Mouse (Mus musculus): ENCODE measurements around the gene Rasl12. TPM values are rescaled to one million over a fixed set of nuclear protein-coding genes. Genes with fewer than 3 reads are reported as not detected.

Gene Rasl12
- polyA plus RNA-seq, 1 experiment from 2014 or later: 7.9 TPM

GRCm38 (mm10) chr9:65390752-65391612 is 7.3 kb upstream of the Rasl12 start:
- no peak for ATAC-seq (ENCODE audit: low FRiP score)
- Histone ChIP-seq H3K4me1 (replicated peaks; ENCODE audit: control insufficient read depth, insufficient read depth, low read length) (0 out of 2 replicates have a peak, but pooled peaks cover 3% of the 10 kb centered on the region), H3K9me3 (ENCODE audit: control insufficient read depth, low read length) (no peaks in the 10 kb centered on the region), H3K27me3 (ENCODE audit: control insufficient read depth, insufficient read depth, low read length) (peaks cover 32% of the 10 kb centered on the region), H3K9ac (peak overlapping the region; percentile 47), H3K27ac (no peak overlapping the region), H3K4me3 (replicated peaks; ENCODE audit: low read length) (peak overlapping the region; percentile 38), H3K36me3 (replicated peaks; ENCODE audit: control insufficient read depth, insufficient read depth) (no peaks in the 10 kb centered on the region), H3K4me2 (replicated peaks) (peak overlapping the region; percentile 57)
- 17% methylated on average over 93 of the region's 96 CpGs for WGBS
- peak; percentile 51 for DNase-seq (ENCODE audit: low spot score)

DNA sequence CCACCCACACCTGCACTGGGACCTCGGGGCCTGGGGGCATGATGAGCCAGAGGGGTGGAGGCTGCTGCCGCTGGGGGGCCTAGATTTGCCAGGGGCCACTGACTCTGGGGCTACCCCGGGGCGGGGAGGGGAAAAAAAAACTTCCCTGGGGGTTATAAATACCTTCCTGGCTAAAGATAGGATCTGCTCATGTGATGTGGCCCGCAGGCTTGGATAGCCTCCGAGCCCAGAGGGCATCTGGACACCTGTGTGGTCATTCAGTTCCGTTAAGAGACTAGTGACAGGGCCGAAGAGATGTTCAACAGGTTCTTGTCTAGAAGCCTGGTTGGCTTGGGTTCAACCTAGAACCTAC is 6.7 kb upstream of the Rasl12 start, which contains the start of gene Kbtbd13:
Gene Kbtbd13 (minus strand): TSS at position 40 of the 352 bp plus-strand sequence.
- Histone ChIP-seq H3K9ac (peak within 1 kb of the TSS; percentile 47), H3K4me1 (replicated peaks; ENCODE audit: control insufficient read depth, insufficient read depth, low read length) (0 out of 2 replicates have a peak, but pooled peaks cover 3% of the 10 kb centered on the region), H3K27me3 (ENCODE audit: control insufficient read depth, insufficient read depth, low read length) (peaks cover 32% of the 10 kb centered on the region), H3K9me3 (ENCODE audit: control insufficient read depth, low read length) (no peaks in the 10 kb centered on the region), H3K27ac (no peak within 1 kb of the TSS), H3K4me3 (replicated peaks; ENCODE audit: low read length) (peak within 1 kb of the TSS; percentile 38), H3K4me2 (replicated peaks) (peak within 1 kb of the TSS; percentile 57), H3K36me3 (replicated peaks; ENCODE audit: control insufficient read depth, insufficient read depth) (no peaks in the 10 kb centered on the region)
- ATAC-seq (ENCODE audit: low FRiP score) (no peak), DNase-seq (ENCODE audit: low spot score) (no peak)
- 44% methylated on average over 8 of the region's 8 CpGs for WGBS

DNA sequence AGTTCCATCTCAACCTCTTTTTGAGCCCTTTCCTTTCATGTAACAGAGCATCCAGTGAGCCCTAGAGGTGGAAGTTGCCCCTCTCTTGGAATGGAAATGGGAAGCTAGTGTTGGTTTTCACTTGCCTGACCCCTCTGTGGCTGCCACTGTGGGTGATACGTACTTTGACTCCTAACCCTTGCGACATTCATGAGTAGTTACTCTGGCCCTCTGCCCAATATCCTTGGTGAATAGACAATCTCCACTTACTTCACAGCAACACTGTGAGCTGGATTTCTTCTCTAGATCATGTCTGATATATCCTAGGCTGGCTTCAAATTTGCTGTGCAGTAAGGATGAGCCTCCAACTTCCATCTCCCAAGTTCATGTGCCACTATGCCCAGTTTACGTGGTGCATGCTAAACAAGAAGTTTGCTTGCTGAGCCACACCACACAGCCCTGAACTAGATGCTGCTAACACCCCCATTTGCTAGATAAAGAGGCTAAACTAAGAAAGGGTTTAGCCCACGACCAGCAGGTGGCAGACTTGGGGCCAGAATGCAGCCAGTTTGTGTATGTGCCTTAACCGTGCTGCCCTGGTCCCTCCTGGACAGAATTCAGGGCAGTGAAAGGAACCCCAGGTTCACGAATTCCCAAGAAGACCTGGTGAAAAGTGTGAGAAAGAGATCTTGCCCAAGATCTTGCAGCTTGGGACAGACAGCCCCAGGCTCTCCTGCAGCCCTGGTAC is 5.5 kb upstream of the Rasl12 start:
- H3K27me3 ChIP-seq (ENCODE audit: control insufficient read depth, insufficient read depth, low read length): peaks cover 32% of the 10 kb centered on the region

DNA sequence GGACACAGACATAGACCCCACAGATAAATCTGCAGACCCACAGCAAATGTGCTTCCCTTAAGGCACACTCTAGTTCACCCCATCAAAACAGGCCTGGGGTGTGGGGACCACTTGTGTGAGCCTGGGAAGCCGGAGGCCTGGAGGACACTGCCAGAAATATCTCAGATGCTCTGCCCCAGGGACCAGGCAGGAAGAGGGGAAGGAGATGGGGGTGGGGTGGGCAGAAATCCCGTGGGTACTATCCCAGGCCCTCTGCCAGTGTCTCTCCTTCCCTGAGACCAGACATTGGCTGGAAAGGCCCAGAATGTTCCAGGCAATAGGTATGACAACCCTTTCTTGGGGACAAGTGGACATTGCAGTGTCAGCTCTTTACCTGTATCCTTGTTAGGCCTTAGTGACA is 4.7 kb upstream of the Rasl12 start:
- DNase-seq (ENCODE audit: low spot score): no peak
- H3K4me2 ChIP-seq (replicated peaks): no peak overlapping the region
- 60% methylated on average over 2 of the region's 2 CpGs for WGBS
- no peak for ATAC-seq (ENCODE audit: low FRiP score)
- H3K36me3 ChIP-seq (replicated peaks; ENCODE audit: control insufficient read depth, insufficient read depth): no peaks in the 10 kb centered on the region
- peaks cover 32% of the 10 kb centered on the region for H3K27me3 ChIP-seq (ENCODE audit: control insufficient read depth, insufficient read depth, low read length)
- H3K9me3 ChIP-seq (ENCODE audit: control insufficient read depth, low read length): no peaks in the 10 kb centered on the region
- no peak overlapping the region for H3K4me3 ChIP-seq (replicated peaks; ENCODE audit: low read length)
- H3K27ac ChIP-seq: no peak overlapping the region
- H3K4me1 ChIP-seq (replicated peaks; ENCODE audit: control insufficient read depth, insufficient read depth, low read length): peaks cover 8% of the 10 kb centered on the region
- no peak overlapping the region for H3K9ac ChIP-seq

More for the DNA sequence above, 5.5 kb upstream of the Rasl12 start:
- no peak overlapping the region for H3K9ac ChIP-seq
- WGBS: 27% methylated on average over 6 of the region's 6 CpGs
- H3K4me1 ChIP-seq (replicated peaks; ENCODE audit: control insufficient read depth, insufficient read depth, low read length): 0 out of 2 replicates have a peak, but pooled peaks cover 3% of the 10 kb centered on the region
- H3K9me3 ChIP-seq (ENCODE audit: control insufficient read depth, low read length): no peaks in the 10 kb centered on the region
- DNase-seq (ENCODE audit: low spot score) (peak; percentile 62), ATAC-seq (ENCODE audit: low FRiP score) (no peak)
- H3K4me2 ChIP-seq (replicated peaks): no peak overlapping the region
- no peaks in the 10 kb centered on the region for H3K36me3 ChIP-seq (replicated peaks; ENCODE audit: control insufficient read depth, insufficient read depth)
- no peak overlapping the region for H3K4me3 ChIP-seq (replicated peaks; ENCODE audit: low read length)
- no peak overlapping the region for H3K27ac ChIP-seq

- 69% methylated on average over 2 of the region's 2 CpGs for WGBS
- DNase-seq (ENCODE audit: low spot score) (no peak), ATAC-seq (ENCODE audit: low FRiP score) (no peak; the same call in 1 of the 2 replicates)
- no peak overlapping the region for H3K4me2 ChIP-seq (replicated peaks)
- no peak overlapping the region for H3K27ac ChIP-seq
- H3K9ac ChIP-seq: no peak overlapping the region
- no peak overlapping the region for H3K4me3 ChIP-seq (replicated peaks; ENCODE audit: low read length)
- no peaks in the 10 kb centered on the region for H3K36me3 ChIP-seq (replicated peaks; ENCODE audit: control insufficient read depth, insufficient read depth)
- peaks cover 8% of the 10 kb centered on the region for H3K4me1 ChIP-seq (replicated peaks; ENCODE audit: control insufficient read depth, insufficient read depth, low read length)
- no peaks in the 10 kb centered on the region for H3K9me3 ChIP-seq (ENCODE audit: control insufficient read depth, low read length)
- peaks cover 32% of the 10 kb centered on the region for H3K27me3 ChIP-seq (ENCODE audit: control insufficient read depth, insufficient read depth, low read length)
Measured at GRCm38 (mm10) chr9:65394360-65394759, 3.9 kb upstream of the Rasl12 start.

- ATAC-seq (ENCODE audit: low FRiP score): no peak
- Histone ChIP-seq H3K4me1 (replicated peaks; ENCODE audit: control insufficient read depth, insufficient read depth, low read length) (peaks cover 5% of the 10 kb centered on the region), H3K27me3 (ENCODE audit: control insufficient read depth, insufficient read depth, low read length) (no peaks in the 10 kb centered on the region), H3K27ac (no peak overlapping the region), H3K4me3 (replicated peaks; ENCODE audit: low read length) (no peak overlapping the region), H3K9me3 (ENCODE audit: control insufficient read depth, low read length) (no peaks in the 10 kb centered on the region), H3K4me2 (replicated peaks) (no peak overlapping the region), H3K9ac (no peak overlapping the region), H3K36me3 (replicated peaks; ENCODE audit: control insufficient read depth, insufficient read depth) (no peaks in the 10 kb centered on the region)
- WGBS: 93% methylated on average over 6 of the region's 6 CpGs
- no peak for DNase-seq (ENCODE audit: low spot score)
Measured at GRCm38 (mm10) chr9:65399934-65400333, 1.6 kb downstream of the Rasl12 start.

GRCm38 (mm10) chr9:65404331-65405183 is 6.3 kb downstream of the Rasl12 start:
- DNase-seq (ENCODE audit: low spot score) (peak; percentile 52), ATAC-seq (ENCODE audit: low FRiP score) (no peak)
- no peak overlapping the region for H3K27ac ChIP-seq
- H3K4me1 ChIP-seq (replicated peaks; ENCODE audit: control insufficient read depth, insufficient read depth, low read length): no peaks in the 10 kb centered on the region
- no peaks in the 10 kb centered on the region for H3K9me3 ChIP-seq (ENCODE audit: control insufficient read depth, low read length)
- no peak overlapping the region for H3K4me3 ChIP-seq (replicated peaks; ENCODE audit: low read length)
- H3K9ac ChIP-seq: no peak overlapping the region
- 70% methylated on average over 15 of the region's 15 CpGs for WGBS
- H3K36me3 ChIP-seq (replicated peaks; ENCODE audit: control insufficient read depth, insufficient read depth): no peaks in the 10 kb centered on the region
- no peaks in the 10 kb centered on the region for H3K27me3 ChIP-seq (ENCODE audit: control insufficient read depth, insufficient read depth, low read length)
- no peak overlapping the region for H3K4me2 ChIP-seq (replicated peaks)

DNA sequence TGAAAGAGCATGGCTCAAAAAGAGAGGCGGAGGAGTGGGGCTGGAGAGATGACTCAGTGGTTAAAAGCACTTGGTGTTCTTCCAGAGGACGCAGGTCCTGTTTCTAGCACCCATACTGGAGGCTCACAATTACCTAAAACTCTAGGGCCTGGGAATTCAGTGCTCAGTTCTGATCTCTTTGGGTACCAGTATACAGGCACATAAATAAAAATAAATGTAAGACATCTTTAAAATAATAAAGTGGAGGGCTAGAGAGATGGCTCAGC is 6.8 kb downstream of the Rasl12 start:
- Histone ChIP-seq H3K9ac (no peak overlapping the region), H3K4me1 (replicated peaks; ENCODE audit: control insufficient read depth, insufficient read depth, low read length) (no peaks in the 10 kb centered on the region), H3K27me3 (ENCODE audit: control insufficient read depth, insufficient read depth, low read length) (no peaks in the 10 kb centered on the region), H3K27ac (no peak overlapping the region), H3K4me3 (replicated peaks; ENCODE audit: low read length) (no peak overlapping the region), H3K36me3 (replicated peaks; ENCODE audit: control insufficient read depth, insufficient read depth) (no peaks in the 10 kb centered on the region), H3K9me3 (ENCODE audit: control insufficient read depth, low read length) (no peaks in the 10 kb centered on the region), H3K4me2 (replicated peaks) (no peak overlapping the region)
- WGBS: 73% methylated on average over 2 of the region's 2 CpGs
- ATAC-seq (ENCODE audit: low FRiP score): no peak
- no peak for DNase-seq (ENCODE audit: low spot score)

DNA sequence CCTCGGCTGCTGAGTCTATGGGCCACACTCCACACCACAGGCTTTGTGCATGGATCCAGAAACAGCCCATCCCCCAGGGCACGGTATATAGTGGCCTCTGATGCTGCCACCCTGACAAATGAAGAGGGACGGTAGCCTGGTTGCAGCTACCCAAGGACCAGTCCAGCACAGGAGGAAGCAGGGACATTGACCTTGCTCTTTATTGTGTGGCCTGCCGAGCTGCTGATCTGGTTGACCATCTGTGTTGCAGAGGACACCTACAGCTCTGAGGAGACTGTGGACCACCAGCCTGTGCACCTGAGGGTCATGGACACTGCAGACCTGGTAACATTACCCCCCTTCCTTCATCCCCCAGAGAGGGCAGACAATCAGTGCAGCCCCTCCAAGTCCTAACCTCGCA is 9.0 kb downstream of the Rasl12 start:
- no peak for DNase-seq (ENCODE audit: low spot score)
- Histone ChIP-seq H3K4me3 (replicated peaks; ENCODE audit: low read length) (no peak overlapping the region), H3K27me3 (ENCODE audit: control insufficient read depth, insufficient read depth, low read length) (no peaks in the 10 kb centered on the region), H3K9me3 (ENCODE audit: control insufficient read depth, low read length) (no peaks in the 10 kb centered on the region), H3K4me2 (replicated peaks) (no peak overlapping the region), H3K4me1 (replicated peaks; ENCODE audit: control insufficient read depth, insufficient read depth, low read length) (no peaks in the 10 kb centered on the region), H3K9ac (no peak overlapping the region), H3K27ac (no peak overlapping the region), H3K36me3 (replicated peaks; ENCODE audit: control insufficient read depth, insufficient read depth) (no peaks in the 10 kb centered on the region)
- no peak for ATAC-seq (ENCODE audit: low FRiP score)
- WGBS: 80% methylated on average over 5 of the region's 5 CpGs
